Mouse (Mus musculus): ENCODE measurements around the gene Sqstm1. TPM values are rescaled to one million over a fixed set of nuclear protein-coding genes. Genes with fewer than 3 reads are reported as not detected.
A peak's percentile ranks its signal among the peaks of the same experiment; 100 is the strongest.
"Not testable (repeated sequence)": the region's sequence is repeated elsewhere in the genome, so short reads cannot be mapped to it uniquely, and the experiment has no call there.

Sqstm1 gene
- total and polyA plus RNA-seq, 2 experiments = 252 to 254 TPM

DNA sequence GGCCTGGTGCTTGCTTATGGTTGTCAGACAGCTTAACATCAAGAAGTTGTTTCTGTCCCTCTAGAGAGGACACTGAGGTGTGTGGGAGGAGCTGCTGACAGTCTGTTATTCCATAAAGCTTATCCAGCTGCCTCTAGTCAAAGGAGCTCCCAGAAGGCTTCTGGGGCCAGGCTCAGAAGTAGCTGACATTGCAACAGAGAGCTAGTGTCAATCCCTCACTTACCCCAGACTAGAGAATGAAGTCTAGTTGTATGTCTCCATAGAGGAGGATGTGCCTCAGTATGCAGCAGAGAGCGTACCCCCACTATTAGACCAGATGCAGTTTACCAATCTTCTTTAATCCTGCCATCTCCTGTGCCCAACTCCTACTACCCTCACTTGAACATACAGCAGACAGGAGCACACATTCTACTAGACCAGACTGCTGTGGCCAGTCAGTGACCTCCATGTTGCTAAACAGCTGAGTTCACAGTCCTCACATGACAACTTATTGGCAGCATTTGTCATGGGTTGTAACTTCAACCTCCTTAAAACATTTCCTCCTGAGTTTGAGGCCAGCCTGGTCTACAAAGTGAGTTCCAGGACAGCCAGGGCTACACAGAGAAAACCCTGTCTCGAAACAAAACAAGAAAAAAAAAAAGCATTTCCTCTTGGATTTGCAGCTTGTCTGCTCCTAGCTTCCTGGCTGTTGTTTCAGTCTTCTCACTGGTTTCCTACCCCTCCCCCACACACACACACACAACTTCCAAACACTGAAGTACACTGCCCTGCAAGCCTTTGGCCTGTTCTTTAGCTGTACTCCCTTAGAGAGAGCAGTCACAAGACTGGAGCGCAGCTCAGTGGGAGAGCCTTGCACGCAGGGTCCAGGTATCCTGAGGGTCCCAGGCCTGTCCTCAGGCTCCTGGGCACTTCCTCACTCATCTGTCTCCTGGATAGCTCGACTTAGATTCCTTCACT lies 31.8 kb downstream of the Sqstm1 start:
- Histone ChIP-seq H3K27me3 (ENCODE audit: control insufficient read depth, insufficient read depth, low read length) (no peaks in the 10 kb centered on the region), H3K36me3 (ENCODE audit: control insufficient read depth, insufficient read depth, low read length) (no peaks in the 10 kb centered on the region), H3K9ac (ENCODE audit: low read depth, low read length) (no peak overlapping the region), H3K79me2 (ENCODE audit: control insufficient read depth, insufficient read depth, low read length) (no peaks in the 10 kb centered on the region), H3K4me1 (ENCODE audit: control insufficient read depth, insufficient read depth, low read length) (peaks cover 53% of the 10 kb centered on the region), H3K27ac (replicated peaks; ENCODE audit: insufficient read depth, low read depth, low read length) (peak overlapping the region; percentile 82), H3K4me3 (ENCODE audit: insufficient read depth, low read depth, low read length) (no peak overlapping the region)
- DNase-seq (ENCODE audit: extremely low read depth, low read depth, low spot score) = peak; percentile 93
- TF ChIP-seq POLR2A (IDR thresholded peaks at IDR 0.05; ENCODE audit: extremely low read depth, insufficient read depth, low read length) (no peak), CTCF (IDR thresholded peaks at IDR 0.05; ENCODE audit: low read depth, low read length) (no peak)
- WGBS = 52% methylated on average over 5 of the region's 5 CpGs

DNA sequence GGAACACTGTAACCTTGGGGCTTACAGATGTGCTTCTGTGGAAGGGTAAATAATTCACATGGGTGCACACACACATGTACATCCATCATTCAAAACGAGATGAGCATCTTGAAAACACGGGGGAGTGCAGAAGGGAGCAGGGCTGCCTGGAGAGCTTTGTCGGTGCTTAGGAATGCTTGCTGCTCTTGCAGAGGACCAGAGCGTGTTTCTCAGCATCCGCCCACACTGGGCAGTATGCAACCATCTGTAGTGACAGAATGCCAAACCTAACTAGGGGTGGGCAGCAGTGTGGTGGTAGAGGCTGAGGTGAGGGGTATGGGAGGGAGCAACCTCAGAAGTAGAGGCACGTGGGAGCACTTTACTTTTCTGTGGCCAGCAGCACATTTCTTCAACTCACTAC lies 33.5 kb downstream of the Sqstm1 start:
- Histone ChIP-seq H3K27me3 (ENCODE audit: control insufficient read depth, insufficient read depth, low read length) (no peaks in the 10 kb centered on the region), H3K27ac (replicated peaks; ENCODE audit: insufficient read depth, low read depth, low read length) (no peak overlapping the region), H3K9ac (ENCODE audit: low read depth, low read length) (no peak overlapping the region), H3K4me1 (ENCODE audit: control insufficient read depth, insufficient read depth, low read length) (peaks cover 43% of the 10 kb centered on the region), H3K4me3 (ENCODE audit: insufficient read depth, low read depth, low read length) (no peak overlapping the region), H3K79me2 (ENCODE audit: control insufficient read depth, insufficient read depth, low read length) (no peaks in the 10 kb centered on the region), H3K36me3 (ENCODE audit: control insufficient read depth, insufficient read depth, low read length) (no peaks in the 10 kb centered on the region)
- TF ChIP-seq CTCF (IDR thresholded peaks at IDR 0.05; ENCODE audit: low read depth, low read length) (no peak), POLR2A (IDR thresholded peaks at IDR 0.05; ENCODE audit: extremely low read depth, insufficient read depth, low read length) (no peak)
- DNase-seq (ENCODE audit: extremely low read depth, low read depth, low spot score) = no peak
- 65% methylated on average over 6 of the region's 6 CpGs for WGBS

DNA sequence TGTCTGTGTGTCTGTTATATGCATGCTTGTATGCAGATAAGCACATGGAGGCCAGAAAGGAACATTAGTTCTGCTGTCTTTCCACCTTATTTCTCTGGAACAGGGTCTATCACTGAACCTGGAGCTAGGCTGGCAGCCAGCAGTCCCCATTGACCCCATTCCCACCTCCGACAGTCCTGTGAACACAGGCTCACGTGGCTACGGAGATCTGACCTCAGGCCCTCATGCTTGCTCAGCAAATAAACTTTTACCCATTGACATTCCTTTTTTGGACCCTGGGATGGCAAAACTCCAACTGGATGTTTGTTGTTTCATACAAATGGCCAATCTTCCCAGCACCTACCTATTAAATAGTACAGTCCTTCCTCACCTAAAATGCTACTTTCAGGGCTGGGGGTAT lies 34.3 kb downstream of the Sqstm1 start:
- H3K9ac ChIP-seq (ENCODE audit: low read depth, low read length) = no peak overlapping the region
- no peaks in the 10 kb centered on the region for H3K79me2 ChIP-seq (ENCODE audit: control insufficient read depth, insufficient read depth, low read length)
- H3K27ac ChIP-seq (replicated peaks; ENCODE audit: insufficient read depth, low read depth, low read length) = peak overlapping the region; percentile 60
- no peaks in the 10 kb centered on the region for H3K36me3 ChIP-seq (ENCODE audit: control insufficient read depth, insufficient read depth, low read length)
- H3K27me3 ChIP-seq (ENCODE audit: control insufficient read depth, insufficient read depth, low read length) = no peaks in the 10 kb centered on the region
- peaks cover 43% of the 10 kb centered on the region for H3K4me1 ChIP-seq (ENCODE audit: control insufficient read depth, insufficient read depth, low read length)
- DNase-seq (ENCODE audit: extremely low read depth, low read depth, low spot score) = peak; percentile 96
- TF ChIP-seq POLR2A (IDR thresholded peaks at IDR 0.05; ENCODE audit: extremely low read depth, insufficient read depth, low read length) (no peak), CTCF (IDR thresholded peaks at IDR 0.05; ENCODE audit: low read depth, low read length) (no peak)
- no peak overlapping the region for H3K4me3 ChIP-seq (ENCODE audit: insufficient read depth, low read depth, low read length)
- WGBS = 17% methylated on average over 3 of the region's 3 CpGs

DNA sequence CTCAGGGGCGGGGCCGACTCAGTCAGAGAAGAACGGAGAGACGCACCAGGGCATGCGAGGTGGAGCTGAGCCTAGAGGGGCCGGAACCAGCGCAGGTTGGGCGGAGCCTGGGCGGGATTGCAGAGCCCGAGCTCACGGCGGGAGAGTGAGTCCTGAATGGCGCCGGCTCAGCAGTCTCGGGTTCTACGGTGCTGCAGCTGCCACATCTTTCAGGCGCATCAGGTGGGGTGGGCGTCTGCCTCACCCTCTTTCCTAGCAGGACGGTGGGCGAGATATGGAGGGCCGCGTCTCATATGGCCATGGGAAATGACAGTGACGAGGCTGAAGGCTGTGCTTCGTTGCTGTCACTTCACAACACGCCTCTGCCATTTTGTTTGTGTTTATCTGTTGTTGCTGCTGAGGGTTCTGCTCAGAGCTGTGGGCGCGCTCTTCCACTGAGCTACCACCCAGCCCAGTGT lies 35.9 kb downstream of the Sqstm1 start:
- WGBS = under 1% methylated on average over 27 of the region's 27 CpGs
- H3K79me2 ChIP-seq (ENCODE audit: control insufficient read depth, insufficient read depth, low read length) = no peaks in the 10 kb centered on the region
- peak; percentile 93 for DNase-seq (ENCODE audit: extremely low read depth, low read depth, low spot score)
- peak overlapping the region; percentile 75 for H3K4me3 ChIP-seq (ENCODE audit: insufficient read depth, low read depth, low read length)
- peak overlapping the region; percentile 80 for H3K9ac ChIP-seq (ENCODE audit: low read depth, low read length)
- no peak for TF ChIP-seq CTCF (IDR thresholded peaks at IDR 0.05; ENCODE audit: low read depth, low read length)
- peak; percentile 73 for TF ChIP-seq POLR2A (IDR thresholded peaks at IDR 0.05; ENCODE audit: extremely low read depth, insufficient read depth, low read length)
- H3K27me3 ChIP-seq (ENCODE audit: control insufficient read depth, insufficient read depth, low read length) = no peaks in the 10 kb centered on the region
- peaks cover 35% of the 10 kb centered on the region for H3K4me1 ChIP-seq (ENCODE audit: control insufficient read depth, insufficient read depth, low read length)
- peak overlapping the region; percentile 49 for H3K27ac ChIP-seq (replicated peaks; ENCODE audit: insufficient read depth, low read depth, low read length)
- H3K36me3 ChIP-seq (ENCODE audit: control insufficient read depth, insufficient read depth, low read length) = peaks cover 3% of the 10 kb centered on the region; the same call in 1 of the 2 replicates

DNA sequence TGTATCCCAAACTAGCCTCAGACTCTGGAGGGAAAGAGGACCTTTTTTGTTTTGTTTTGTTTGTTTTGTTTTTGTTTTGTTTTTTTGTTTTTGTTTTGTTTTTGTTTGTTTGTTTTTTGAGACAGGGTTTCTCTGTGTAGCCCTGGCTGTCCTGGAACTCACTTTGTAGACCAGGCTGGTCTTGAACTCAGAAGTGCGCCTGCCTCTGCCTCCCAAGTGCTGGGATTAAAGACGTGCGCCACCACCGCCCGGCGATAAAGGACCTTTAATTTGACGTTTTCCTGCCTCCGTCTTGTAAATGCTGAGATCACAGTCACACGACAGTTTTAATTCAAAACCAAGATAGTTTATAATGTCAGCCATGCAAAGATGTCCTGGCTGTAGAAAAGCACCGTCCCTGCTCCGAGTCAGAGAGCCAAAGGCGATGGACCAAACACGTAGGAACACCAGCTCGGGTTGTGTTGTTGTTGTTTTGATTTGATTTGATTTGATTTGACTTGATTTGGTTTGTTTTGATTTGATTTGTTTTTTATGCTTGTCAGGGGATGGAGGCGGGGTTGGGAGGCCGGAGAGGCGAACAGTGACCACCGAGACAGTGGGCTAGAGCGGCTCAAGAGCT lies 36.4 kb downstream of the Sqstm1 start, which contains the start of gene Mrnip:
Gene Mrnip, plus strand, starts transcription at position 334 of the 619 bp plus-strand sequence.
- H3K79me2 ChIP-seq (ENCODE audit: control insufficient read depth, insufficient read depth, low read length); DNase-seq (ENCODE audit: extremely low read depth, low read depth, low spot score); H3K27me3 ChIP-seq (ENCODE audit: control insufficient read depth, insufficient read depth, low read length); H3K36me3 ChIP-seq (ENCODE audit: control insufficient read depth, insufficient read depth, low read length): not testable (repeated sequence)
- peak within 1 kb of the TSS; percentile 64 for H3K27ac ChIP-seq (replicated peaks; ENCODE audit: insufficient read depth, low read depth, low read length)
- H3K9ac ChIP-seq (ENCODE audit: low read depth, low read length) = peak within 1 kb of the TSS; percentile 80
- peaks cover 30% of the 10 kb centered on the region for H3K4me1 ChIP-seq (ENCODE audit: control insufficient read depth, insufficient read depth, low read length)
- H3K4me3 ChIP-seq (ENCODE audit: insufficient read depth, low read depth, low read length) = peak within 1 kb of the TSS; percentile 75
- WGBS = 8% methylated on average over 19 of the region's 19 CpGs

Measured in liver, adult 2 months (tissue).